Mouse (Mus musculus) lung, postnatal 0 days (tissue): ENCODE data around the gene Btbd10.

Experiments
- CTCF ChIP-seq: IDR thresholded peaks from 2 replicates; pipeline ENCODE4 v1.5.1; 2016; ENCODE audit warnings: antibody characterized with exemption, mild to moderate bottlenecking
- EP300 ChIP-seq: IDR thresholded peaks from 2 replicates; pipeline ENCODE4 v1.6.1; 2016; ENCODE audit warnings: antibody characterized with exemption, mild to moderate bottlenecking, control low read depth

DNA sequence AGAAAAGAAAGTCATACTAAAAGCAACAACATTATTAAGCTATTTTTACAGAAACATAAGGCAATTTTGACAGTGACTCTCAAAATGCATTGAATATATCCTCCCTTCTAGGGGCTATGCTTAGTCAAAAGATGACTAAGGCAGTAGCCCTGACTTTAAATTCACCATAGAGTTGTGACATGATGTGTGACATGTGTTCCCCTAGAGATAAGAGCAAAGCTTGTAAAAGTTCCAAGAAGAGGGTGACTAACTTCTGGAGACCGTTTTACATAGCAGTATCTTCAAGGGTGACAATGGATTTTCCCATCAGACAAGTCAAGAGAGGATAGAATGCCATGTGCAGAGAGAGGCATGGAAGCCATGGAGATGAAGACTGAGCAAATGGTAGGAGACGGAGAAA lies 22.4 kb upstream of the Btbd10 start:
- TF ChIP-seq CTCF: no peak
- no peak for TF ChIP-seq EP300
